Mouse (Mus musculus) testis, adult 2 months (tissue): ENCODE measurements around the gene Slc6a20b. TPM values are rescaled to one million over a fixed set of nuclear protein-coding genes. Genes with fewer than 3 reads are reported as not detected.

ENCODE experiments used
- H3K27ac ChIP-seq: fragments of 200-500 bp; 2 replicates; pipeline ENCODE4 v1.5.1; 2012; ENCODE audit warnings: low read depth, low read length; ENCODE audit not compliant: control insufficient read depth, insufficient read depth
- H3K27me3 ChIP-seq: fragments of 200-500 bp; 2 replicates; pipeline ENCODE4 v1.6.1; 2012; ENCODE audit warnings: mild to moderate bottlenecking, low read length, moderate library complexity; ENCODE audit not compliant: control insufficient read depth, insufficient read depth
- H3K36me3 ChIP-seq: fragments of 200-500 bp; 2 replicates; pipeline ENCODE4 v1.6.1; 2012; ENCODE audit warnings: mild to moderate bottlenecking, low read length; ENCODE audit not compliant: control insufficient read depth, insufficient read depth
- H3K4me1 ChIP-seq: fragments of 200-500 bp; 2 replicates; pipeline ENCODE4 v1.6.1; 2012; ENCODE audit warnings: low read length; ENCODE audit not compliant: control insufficient read depth, insufficient read depth
- H3K4me3 ChIP-seq: fragments of 200-500 bp; 2 replicates; pipeline ENCODE4 v1.5.1; 2012; ENCODE audit warnings: low read depth, mild to moderate bottlenecking, low read length, moderate library complexity, mixed read lengths; ENCODE audit not compliant: control insufficient read depth
- CTCF ChIP-seq: fragments of 200-500 bp; IDR thresholded peaks from 2 replicates; pipeline ENCODE4 v1.5.1; 2012; ENCODE audit warnings: low read depth, mild to moderate bottlenecking, inconsistent platforms, low read length, moderate library complexity; ENCODE audit not compliant: control insufficient read depth, insufficient read depth, insufficient replicate concordance
- POLR2A ChIP-seq: fragments of 200-500 bp; IDR thresholded peaks from 2 replicates; pipeline ENCODE4 v1.6.1; 2012; ENCODE audit warnings: low read depth, mild to moderate bottlenecking, inconsistent platforms, low read length, moderate library complexity; ENCODE audit not compliant: control insufficient read depth
- polyA plus RNA-seq: library from polyadenylated mRNA; depleted of rRNA; stranded (reverse); fragments of >200 nt; gene quantifications from 2 replicates; pipeline ENCODE4 v1.2.3, GENCODE M21; 2012

Slc6a20b gene
- polyA plus RNA-seq, 1 experiment = 2.4 TPM

- no peak overlapping the region for H3K27ac ChIP-seq
- H3K27me3 ChIP-seq = no peaks in the 10 kb centered on the region
- no peak overlapping the region; the same call in 1 of the 2 replicates for H3K4me3 ChIP-seq
- no peaks in the 10 kb centered on the region for H3K36me3 ChIP-seq
- TF ChIP-seq POLR2A = no peak
- TF ChIP-seq CTCF = no peak
- no peaks in the 10 kb centered on the region for H3K4me1 ChIP-seq
Measured at GRCm38 (mm10) chr9:123625821-123626220, 6.5 kb downstream of the Slc6a20b start.

GRCm38 (mm10) chr9:123624741-123625140 is 7.6 kb downstream of the Slc6a20b start:
- no peak overlapping the region for H3K27ac ChIP-seq
- TF ChIP-seq CTCF = no peak
- TF ChIP-seq POLR2A = no peak

GRCm38 (mm10) chr9:123620311-123621098 is 11.9 kb downstream of the Slc6a20b start:
- Histone ChIP-seq H3K36me3 (no peaks in the 10 kb centered on the region), H3K4me3 (no peak overlapping the region), H3K4me1 (no peaks in the 10 kb centered on the region), H3K27ac (no peak overlapping the region), H3K27me3 (no peaks in the 10 kb centered on the region)
- no peak for TF ChIP-seq POLR2A
- TF ChIP-seq CTCF = no peak

More at GRCm38 (mm10) chr9:123624741-123625140, 7.6 kb downstream of the Slc6a20b start:
- no peaks in the 10 kb centered on the region for H3K4me1 ChIP-seq
- no peaks in the 10 kb centered on the region for H3K27me3 ChIP-seq
- no peaks in the 10 kb centered on the region for H3K36me3 ChIP-seq
- no peak overlapping the region for H3K4me3 ChIP-seq

- no peak overlapping the region for H3K4me3 ChIP-seq
- TF ChIP-seq CTCF (no peak), POLR2A (no peak)
- no peaks in the 10 kb centered on the region for H3K27me3 ChIP-seq
- H3K36me3 ChIP-seq = no peaks in the 10 kb centered on the region
- no peak overlapping the region for H3K27ac ChIP-seq
- H3K4me1 ChIP-seq = no peaks in the 10 kb centered on the region
Measured at GRCm38 (mm10) chr9:123601529-123601928, 30.8 kb downstream of the Slc6a20b start.

GRCm38 (mm10) chr9:123597376-123597775 is 35.0 kb downstream of the Slc6a20b start:
- H3K36me3 ChIP-seq = no peaks in the 10 kb centered on the region
- no peak overlapping the region for H3K4me3 ChIP-seq
- TF ChIP-seq POLR2A = no peak
- TF ChIP-seq CTCF = no peak
- H3K27ac ChIP-seq = no peak overlapping the region
- no peaks in the 10 kb centered on the region for H3K4me1 ChIP-seq
- H3K27me3 ChIP-seq = no peaks in the 10 kb centered on the region

- Histone ChIP-seq H3K4me3 (no peak overlapping the region), H3K36me3 (no peaks in the 10 kb centered on the region), H3K27me3 (no peaks in the 10 kb centered on the region), H3K4me1 (no peaks in the 10 kb centered on the region), H3K27ac (no peak overlapping the region)
- no peak for TF ChIP-seq POLR2A
- TF ChIP-seq CTCF = no peak
Measured at GRCm38 (mm10) chr9:123596910-123597309, 35.5 kb downstream of the Slc6a20b start.

- no peak overlapping the region for H3K27ac ChIP-seq
- H3K36me3 ChIP-seq = no peaks in the 10 kb centered on the region
- H3K4me3 ChIP-seq = no peak overlapping the region
- TF ChIP-seq CTCF (no peak), POLR2A (no peak)
- no peaks in the 10 kb centered on the region for H3K4me1 ChIP-seq
- no peaks in the 10 kb centered on the region for H3K27me3 ChIP-seq
Measured at GRCm38 (mm10) chr9:123595194-123595593, 37.2 kb downstream of the Slc6a20b start.
